Mouse (Mus musculus) mouse embryonic stem cell (cell line): Measurements from ENCODE around the gene Dab2ip.

Experiments
- in situ Hi-C, 2 experiments: fragments of 300-500 bp; cut with MboI; formaldehyde crosslinking; loops; 1 replicate in 1 of 2; 3 replicates in 1 of 2; pipeline ENCODE4 v1.14.3; 2019 to 2020; ENCODE audit warnings: low sequenced_read_pairs in 2 of 2, low pct_unique_long_range_greater_than_20kb in 1 of 2, mixed read lengths in 1 of 2; ENCODE audit not compliant: unreplicated experiment in 1 of 2

Dab2ip gene

DNA sequence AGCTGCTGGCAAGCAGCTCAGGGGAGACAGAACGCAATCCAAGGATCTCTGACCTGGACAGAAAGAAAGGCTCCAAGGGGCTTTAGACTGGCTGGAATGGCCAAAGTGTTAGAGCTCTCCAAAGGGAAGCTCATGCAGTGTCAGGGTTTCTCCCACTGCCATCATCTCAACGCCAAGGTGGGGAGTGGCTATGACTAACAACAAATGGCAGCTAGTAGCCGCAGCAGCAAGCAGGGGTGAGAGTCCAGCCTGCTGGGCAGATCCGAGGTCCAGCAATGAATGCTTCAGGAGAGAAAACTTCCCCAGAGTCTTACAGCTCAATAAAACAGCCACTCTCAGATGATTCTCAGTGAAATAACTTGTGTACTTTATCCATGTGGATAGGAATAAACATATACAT is 8.9 kb upstream of the Dab2ip start:
- in situ Hi-C loops = loop anchor here (5.0 to 10.0 kb wide), 5 partner anchors 86 to 356 kb away; no protein-coding TSS in a partner anchor

DNA sequence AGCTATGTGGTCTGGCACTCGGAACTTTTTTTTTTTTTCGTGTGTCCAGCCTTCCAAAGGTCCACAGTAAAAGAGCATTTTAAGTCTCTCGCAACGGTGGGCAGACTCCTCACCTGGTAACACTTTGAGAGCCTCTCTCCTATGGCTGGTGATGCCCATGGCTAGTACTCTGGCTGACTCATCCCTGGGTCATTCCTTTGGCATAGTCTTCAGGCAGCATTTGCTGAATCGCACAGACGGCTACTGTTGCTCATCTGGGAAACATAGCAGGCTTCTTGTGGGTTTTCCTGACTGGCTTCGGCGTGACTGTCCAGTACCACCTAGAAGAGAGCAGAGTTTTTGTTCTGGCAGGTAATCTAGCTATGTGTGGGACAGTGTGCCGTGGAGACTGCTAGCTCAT is 8.0 kb upstream of the Dab2ip start:
- in situ Hi-C loops = loop anchor here (10.0 kb wide), 2 partner anchors 165 to 355 kb away; no protein-coding TSS in a partner anchor

DNA sequence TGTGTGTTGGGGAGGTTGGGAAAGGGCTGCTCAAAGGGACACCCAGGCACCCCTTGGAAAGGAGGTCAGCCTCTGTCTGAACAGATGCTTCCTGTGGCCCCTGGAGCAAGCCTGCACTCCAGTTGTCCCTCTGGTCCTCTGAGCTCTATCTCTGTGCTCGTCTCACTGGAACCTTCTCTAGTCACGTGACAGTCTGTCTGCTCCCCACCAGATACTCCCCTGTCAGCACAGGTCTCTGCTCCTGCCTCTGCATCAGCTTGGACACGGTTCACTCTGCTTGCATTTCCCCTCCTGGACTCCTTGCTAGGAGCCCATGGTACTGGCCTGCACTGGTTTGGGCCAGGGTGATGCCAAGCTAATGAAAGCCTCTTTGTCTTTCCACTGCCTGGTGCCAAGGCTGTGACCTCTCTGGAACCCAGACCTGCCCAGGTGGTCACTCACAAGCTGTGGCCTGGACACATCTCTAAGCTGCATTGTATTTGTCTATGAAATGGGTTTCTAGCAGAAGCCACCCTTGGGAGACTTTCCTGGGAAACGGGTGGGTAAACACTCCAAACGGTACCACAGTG is 1.1 kb upstream of the Dab2ip start:
- in situ Hi-C loops = loop anchor here (10.0 kb wide), 2 partner anchors 158 to 348 kb away; no protein-coding TSS in a partner anchor

DNA sequence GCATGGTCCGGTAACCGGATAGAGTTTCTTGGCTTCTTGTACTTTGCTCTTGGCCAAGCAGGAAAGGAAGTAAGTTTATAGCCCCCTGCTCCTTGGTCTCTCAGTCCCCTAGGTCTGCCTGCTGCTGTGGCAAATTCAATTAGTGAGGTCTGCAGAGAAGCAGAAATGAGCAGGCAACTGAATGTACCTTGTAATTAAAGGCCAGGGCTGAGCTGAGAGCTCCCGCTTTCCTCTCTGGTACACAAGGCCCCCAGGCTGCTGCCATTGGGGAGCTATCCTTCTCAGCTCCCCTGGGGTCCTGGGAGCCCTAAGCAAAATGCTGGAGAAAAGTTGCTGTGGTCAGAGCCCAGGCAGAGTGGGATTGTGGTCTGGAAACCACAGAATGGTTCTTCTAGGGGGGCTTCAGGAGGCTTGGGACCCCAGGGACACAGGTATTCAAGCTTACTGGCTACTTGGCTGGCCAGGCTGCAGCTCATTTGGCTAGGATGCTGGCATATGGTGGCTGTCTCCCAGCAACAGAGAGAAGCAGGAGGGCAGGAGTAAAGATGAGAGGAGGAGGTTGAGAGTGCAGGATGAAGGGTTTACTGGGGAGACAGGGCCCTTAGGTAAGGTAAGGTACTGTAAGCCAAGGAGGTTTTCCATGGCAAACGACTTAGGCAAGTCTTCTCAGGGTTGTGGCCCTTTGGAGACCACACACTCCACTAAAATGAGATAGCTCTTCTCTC is 922 bp downstream of the Dab2ip start:
- in situ Hi-C loops = loop anchor here (10.0 kb wide), 2 partner anchors 156 to 346 kb away; no protein-coding TSS in a partner anchor

DNA sequence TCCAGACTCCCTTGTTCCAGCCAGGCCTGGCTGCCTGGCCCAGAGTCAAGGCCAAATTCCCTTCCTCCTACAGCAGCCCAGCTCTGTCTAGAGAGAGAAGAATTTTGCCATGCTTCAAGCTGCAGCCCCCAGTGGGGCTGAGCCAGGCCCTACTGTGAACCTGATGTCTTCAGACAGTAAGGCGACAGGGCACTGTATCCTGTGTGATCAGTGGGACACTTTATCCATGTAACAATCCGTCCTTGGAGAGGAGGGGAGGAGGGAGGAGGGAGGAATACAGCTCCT is 1.4 kb downstream of the Dab2ip start:
- in situ Hi-C loops = loop anchor here (10.0 kb wide), 2 partner anchors 155 to 345 kb away; no protein-coding TSS in a partner anchor

DNA sequence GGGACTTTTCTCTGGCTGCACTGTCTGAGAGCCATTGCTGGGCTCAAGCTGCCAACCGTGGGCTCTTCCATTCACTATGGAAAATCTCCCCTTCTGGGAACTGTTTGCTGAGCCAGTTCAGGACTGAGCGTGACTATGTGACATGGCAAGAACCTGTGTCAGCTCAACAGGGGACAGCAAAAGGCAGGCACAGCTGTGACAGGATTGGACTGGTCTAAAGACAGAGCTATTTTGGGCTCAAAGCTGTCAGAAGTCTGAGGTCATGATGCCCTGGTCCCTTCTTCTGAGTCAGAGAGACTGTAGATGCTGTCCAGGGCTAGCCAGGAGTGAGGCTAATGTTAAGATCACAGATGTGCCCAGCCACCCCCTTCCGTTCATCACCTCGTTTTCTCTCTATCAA is 5.7 kb downstream of the Dab2ip start:
- in situ Hi-C loops = no loop called here

DNA sequence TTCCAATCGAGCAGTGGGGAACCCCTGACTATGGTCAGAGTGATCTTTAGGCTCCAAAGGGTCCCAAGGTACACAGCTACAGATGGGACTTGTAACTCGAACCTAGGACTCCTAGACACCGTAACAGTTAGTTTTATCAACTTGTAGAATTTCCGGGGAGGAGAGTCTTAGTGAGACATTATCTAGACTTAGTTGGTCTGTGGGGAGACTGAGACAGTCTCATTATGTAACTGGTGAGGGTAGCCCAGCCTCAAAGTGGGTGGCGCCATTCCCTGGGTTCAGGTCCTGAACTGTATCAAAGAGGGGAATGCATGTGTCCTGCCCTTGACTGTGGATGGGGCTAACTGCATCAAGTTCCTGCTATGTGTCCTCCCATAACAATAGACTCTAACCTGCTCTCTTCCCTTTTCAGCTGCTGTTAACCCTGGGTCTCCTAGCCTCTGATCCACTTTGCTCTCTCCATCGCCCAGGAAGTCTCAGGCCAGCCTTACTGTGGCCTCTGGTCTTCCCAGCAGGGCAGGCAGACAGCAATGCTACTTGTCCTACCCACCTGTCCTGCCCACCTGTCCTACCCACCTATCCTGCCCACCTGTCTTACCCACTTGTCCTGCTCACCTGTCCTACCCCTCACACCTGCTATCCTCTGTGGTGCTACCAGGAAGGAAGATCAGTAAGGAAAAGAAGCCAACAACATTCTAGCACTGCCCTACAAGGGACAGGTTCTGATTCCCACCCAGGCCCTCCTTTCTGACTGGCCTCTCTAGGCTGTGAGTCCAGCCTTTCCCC is 7.2 kb downstream of the Dab2ip start:
- in situ Hi-C loops = no loop called here

DNA sequence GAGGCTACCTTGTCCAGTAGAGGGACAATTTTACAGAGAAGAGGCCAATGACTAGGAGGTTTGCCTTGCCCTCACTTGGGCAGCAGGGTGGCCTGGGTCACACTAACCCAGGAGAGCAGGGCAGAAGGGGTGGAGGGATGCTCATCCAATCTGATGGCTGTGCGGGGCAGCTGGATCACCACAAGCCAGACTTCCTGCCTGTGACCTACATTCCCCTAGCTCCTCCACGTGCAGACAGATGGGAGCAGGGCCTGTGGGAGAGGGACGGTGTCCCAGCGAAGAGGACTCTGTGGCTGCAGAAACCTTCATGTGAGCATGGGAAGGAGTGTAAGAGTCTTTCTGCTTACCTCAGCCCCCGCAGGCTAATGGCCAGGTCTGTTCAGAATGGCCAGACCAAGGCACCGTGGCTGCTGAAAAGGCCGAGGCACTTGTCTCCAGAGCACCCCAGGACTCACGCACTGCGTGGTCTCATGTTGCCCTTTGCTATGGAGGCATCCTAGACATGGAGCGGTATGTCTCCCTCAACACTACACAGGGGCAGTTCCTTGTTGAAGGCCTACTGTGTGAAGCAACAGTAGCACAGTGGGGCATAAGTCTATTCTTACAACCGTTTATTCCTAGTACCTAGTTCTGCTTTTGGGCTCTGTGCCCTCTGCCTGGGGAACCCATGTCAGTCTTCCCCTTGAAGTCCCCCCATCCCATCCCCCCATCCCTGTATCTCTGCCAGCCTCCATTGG is 9.1 kb downstream of the Dab2ip start:
- in situ Hi-C loops = no loop called here

DNA sequence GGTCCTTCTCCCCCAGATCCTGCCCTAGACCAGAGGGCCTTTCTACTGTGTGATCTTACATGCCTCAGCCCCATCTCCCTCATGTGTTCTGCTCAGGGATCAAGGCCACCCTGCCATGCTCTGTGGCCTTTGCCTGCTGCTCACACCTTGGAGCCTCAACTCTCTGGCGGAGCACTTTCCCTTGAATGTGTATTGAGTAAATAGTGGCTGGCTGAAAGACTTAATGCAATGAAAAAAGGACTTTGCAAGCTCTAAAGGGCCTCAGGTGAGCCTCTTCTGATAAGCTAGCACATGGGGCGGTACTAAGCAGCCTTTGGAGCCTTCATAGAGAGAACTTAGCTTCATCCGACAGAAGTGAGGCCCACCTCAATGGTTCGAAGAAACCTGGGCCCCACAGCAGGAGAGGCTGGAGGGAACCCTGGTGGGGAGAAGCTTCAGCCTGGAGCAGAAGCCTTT is 9.7 kb downstream of the Dab2ip start:
- in situ Hi-C loops = no loop called here

DNA sequence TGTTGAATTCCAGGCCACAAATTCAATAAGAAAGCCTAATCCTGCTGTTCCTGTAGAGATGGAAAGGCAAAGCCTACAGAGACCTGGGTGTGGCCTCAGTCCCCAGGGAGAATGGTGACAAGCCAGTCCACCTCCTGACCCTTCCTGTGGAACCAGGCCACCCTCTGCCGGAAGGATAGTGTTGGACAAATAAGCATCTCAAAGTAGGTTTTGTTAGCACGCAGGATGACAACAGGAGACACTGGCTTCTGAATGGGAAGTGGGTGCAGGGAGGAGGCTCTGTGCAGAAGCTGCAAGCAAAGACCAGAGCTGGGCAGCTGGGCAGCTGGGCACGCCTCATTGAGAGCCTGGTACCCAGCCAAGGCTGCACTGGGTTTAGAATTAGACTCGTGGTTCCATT is 12.7 kb downstream of the Dab2ip start:
- in situ Hi-C loops = no loop called here

DNA sequence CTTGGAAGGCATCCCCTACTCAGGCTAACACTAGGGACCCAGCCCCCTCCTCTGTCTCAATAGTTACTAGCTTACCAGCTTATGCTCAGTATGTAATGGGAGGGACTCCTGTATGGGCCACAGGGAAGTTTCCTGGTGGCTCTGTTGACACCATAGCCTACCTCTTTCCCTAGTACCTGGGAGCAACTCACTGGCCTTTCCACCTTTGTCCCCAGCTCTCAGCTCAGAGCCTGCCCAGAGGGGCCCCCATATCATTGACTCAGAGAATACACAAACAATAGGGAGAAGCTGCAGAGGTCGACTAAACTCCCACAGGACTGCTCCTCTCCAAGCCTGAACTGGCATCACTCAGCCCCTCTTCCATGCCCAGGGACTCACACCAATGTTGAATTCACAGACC is 16.6 kb downstream of the Dab2ip start:
- in situ Hi-C loops = no loop called here

DNA sequence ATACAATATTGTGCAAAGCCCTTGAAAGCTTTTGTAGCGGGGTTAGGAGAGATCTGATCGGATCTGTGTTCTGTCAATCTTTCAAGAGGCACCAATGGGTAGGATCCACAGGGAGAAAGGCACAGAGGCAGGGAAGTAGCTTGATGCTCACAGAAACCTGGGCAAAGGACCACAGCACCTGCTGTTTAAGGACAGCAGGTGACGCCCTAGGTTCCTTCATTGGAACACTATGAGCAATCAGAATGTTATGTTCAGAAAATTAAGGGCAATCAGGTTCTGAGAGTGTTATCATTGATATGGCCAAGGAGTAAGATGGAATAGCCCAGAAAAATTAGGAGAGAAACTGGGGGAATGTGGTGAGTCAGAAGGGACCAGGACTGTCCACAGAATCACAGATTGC is 18.6 kb downstream of the Dab2ip start:
- in situ Hi-C loops = no loop called here

DNA sequence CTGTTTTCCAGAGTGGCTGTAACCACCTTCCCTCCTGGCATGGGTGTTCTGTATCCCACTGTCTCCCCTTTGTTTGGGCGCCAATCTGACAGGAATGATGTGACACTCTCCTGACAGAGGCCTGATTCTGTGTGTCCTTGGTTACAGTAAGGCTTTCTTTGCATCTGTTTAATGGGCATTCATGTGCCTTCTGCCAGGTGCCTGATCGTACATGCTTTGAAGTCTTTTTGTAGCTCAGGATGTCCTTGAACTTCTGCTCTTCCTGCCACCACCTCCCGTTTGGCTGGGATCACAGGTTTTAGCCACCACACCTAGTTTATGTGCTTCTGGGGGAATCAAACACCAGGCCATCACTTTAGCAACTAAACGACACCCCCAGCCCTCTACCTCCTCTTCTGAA is 22.0 kb downstream of the Dab2ip start:
- in situ Hi-C loops = no loop called here

DNA sequence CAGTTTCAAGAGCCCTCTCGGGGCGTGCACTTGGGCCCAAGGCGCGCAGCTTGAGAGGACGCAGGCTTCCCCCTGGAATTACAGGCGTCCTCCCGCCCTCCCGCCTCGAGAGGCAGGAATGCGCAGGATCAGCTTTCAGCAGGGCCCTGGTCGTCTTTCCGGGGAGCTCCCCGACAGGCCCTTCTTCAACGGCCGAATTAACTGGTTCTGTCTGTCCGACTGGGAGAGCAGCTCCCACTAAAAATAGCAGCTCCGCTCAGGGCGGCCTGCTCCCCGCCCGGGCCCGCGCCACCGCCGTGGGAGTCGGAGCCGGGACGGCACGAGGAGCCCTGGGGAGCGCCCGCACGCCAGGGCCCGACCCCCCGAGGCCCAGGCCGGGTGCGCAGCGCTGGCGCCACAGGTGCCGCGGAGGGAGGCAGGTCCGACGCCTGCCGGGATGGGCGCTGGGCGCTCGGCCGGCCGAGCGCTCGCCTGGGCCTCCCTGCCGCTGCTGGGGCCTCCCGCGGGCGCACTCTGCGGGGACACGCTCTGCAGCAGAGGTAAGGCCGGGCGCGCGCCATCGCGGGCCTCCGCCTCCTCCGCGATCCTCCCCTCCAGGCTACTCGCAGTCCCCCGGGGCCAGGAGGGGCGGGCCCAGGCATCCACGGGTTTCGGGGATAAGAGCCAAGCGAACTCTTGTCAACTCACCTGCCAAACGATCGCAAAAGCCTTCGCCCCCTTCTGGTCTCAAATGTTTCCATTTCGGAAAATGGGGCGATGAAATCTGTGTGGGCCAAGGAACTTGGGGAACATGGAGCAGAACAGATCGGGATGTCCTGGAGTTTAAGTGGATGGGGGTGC is 23.7 kb downstream of the Dab2ip start:
- in situ Hi-C loops = no loop called here

DNA sequence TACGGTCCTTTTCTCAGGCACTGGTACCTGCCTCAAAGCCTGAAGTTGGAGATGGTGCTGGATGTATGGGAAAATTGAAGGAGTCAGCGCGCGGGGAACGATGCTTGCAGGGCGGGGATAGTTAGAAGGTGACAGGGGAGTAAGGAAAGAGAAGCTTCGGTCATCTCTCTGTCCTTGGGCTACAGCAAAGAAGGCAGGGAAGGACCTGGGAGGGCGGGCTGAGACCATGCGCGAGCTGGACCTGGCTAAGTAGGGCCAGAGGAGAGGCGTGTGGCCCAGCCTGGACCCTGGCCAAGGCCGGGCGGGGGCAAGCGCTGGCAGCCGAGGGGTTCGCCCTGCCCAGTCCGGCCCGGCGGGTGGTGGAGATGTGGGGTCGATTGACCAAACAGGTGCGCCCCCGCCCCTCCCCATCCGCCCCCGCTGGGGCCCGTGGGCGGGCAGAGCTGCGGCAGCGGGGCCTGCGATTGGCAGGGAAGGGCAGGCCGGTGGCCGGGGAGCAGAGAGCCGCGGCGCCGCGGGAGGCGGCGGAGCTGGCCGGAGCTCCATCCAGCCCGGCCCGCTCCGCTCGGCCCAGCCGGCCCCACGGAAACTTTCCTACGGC is 24.4 kb downstream of the Dab2ip start:
- in situ Hi-C loops = no loop called here

DNA sequence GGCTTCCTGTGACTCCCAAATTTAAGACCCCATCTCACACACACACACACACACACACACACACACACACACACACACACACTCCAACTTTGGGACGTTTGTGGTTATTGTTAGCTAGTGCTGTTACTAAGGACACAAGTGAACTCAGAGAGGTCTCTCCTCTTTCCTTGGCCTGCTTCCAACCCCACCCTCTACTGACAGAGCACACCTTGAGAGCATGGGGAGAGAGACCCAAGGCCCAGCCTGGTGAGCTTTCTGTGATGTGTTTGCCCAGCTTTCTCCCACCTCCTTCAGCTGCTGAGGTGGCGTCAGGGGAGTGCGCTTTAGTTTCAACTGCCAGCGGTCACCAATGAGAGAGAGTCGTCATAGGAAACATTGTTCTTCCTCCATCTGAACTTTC is 25.3 kb downstream of the Dab2ip start:
- in situ Hi-C loops = no loop called here

DNA sequence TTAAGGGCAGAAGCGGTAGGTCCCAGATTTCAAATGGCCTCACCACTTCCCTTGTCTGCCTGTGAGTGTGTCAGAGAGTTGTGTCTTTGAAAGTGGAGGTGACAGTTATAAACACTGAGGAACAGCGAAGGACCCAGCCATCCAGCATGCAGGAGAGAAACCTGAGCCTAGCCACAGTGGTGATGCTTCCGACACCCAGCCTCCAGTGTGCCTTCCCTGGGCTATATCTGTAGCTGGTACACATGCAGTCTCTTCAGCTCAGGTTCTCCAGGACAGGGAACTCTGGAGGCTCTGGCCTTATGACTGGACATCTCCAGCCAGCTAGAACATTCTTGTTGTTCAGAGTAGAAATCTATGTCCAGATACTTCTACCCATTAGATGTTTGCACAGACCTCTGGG is 25.9 kb downstream of the Dab2ip start:
- in situ Hi-C loops = no loop called here

DNA sequence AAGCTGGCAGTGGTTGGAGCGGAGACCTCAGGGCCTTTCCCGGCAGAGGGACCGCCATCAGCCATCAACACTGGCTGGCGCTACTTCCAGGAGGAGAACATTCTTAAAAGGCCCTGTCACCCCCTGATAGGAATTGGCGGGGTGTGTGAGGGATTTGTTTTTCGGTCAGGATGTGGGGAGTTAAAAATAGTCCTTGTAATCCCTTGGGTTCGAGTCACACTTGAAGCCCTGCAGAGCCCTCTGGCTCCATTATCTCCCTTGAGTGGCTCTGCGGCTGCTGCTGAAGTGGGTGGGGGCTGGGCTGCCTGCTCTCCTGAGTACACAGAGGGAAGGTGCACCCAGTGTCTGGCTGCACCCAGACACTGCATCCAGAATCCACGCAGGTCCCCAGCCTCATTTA is 30.3 kb downstream of the Dab2ip start:
- in situ Hi-C loops = no loop called here
